Mouse (Mus musculus) heart, embryonic 15.5 days (tissue): ENCODE data around the gene Hist2h2ac. TPM values are rescaled to one million over a fixed set of nuclear protein-coding genes. Genes with fewer than 3 reads are reported as not detected.

Experiments
- ATAC-seq: fragments of 200-750 bp; cut with Nextera tagmentation; replicated peaks from 2 replicates; pipeline ENCODE4 v1.8.0; 2017; ENCODE audit warnings: low read depth, moderate TSS enrichment; ENCODE audit not compliant: insufficient number of reproducible peaks, insufficient read depth, low FRiP score
- H3K27ac ChIP-seq: fragments of 300-500 bp; sonication (generic); 2 replicates; pipeline ENCODE4 v1.5.1; 2015; ENCODE audit warnings: mild to moderate bottlenecking, inconsistent platforms
- H3K27me3 ChIP-seq: fragments of 300-500 bp; sonication (generic); 2 replicates; pipeline ENCODE4 v1.6.1; 2015; ENCODE audit warnings: inconsistent platforms
- H3K36me3 ChIP-seq: fragments of 300-500 bp; sonication (generic); 2 replicates; pipeline ENCODE4 v1.6.1; 2015; ENCODE audit warnings: mild to moderate bottlenecking, inconsistent platforms
- H3K4me1 ChIP-seq: fragments of 300-500 bp; sonication (generic); replicated peaks from 2 replicates; pipeline ENCODE4 v1.6.1; 2015; ENCODE audit warnings: inconsistent platforms
- H3K4me2 ChIP-seq: fragments of 300-500 bp; sonication (generic); 2 replicates; pipeline ENCODE4 v1.6.1; 2015; ENCODE audit warnings: inconsistent platforms, mild to moderate bottlenecking, moderate library complexity
- H3K4me3 ChIP-seq: fragments of 300-500 bp; sonication (generic); 2 replicates; pipeline ENCODE4 v1.5.1; 2015; ENCODE audit warnings: mild to moderate bottlenecking, inconsistent platforms
- H3K9ac ChIP-seq: fragments of 300-500 bp; sonication (generic); 2 replicates; pipeline ENCODE4 v1.6.1; 2015; ENCODE audit warnings: mild to moderate bottlenecking, inconsistent platforms
- H3K9me3 ChIP-seq: fragments of 300-500 bp; sonication (generic); replicated peaks from 2 replicates; pipeline ENCODE4 v1.6.1; 2016; ENCODE audit warnings: inconsistent platforms
- WGBS: fragments of 180-500 bp; shearing (Covaris S2); methylation state at CpG from one replicate; pipeline ENCODE4 v1.1.7; 2015; ENCODE audit warnings: mixed read lengths; 5-methylcytosine and 5-hydroxymethylcytosine counted together
- microRNA-seq: library from miRNA; unstranded; fragments of <30 nt; microRNA quantifications from one replicate; pipeline ENCODE4, GENCODE M21; 2016
- polyA plus RNA-seq: library from polyadenylated mRNA; unstranded; fragments of >200 nt; fragmentation: Nextera tagmentation; extraction: Ambion mirVana; gene quantifications from 2 replicates; pipeline ENCODE4 v1.2.1, GENCODE M21; 2015

Hist2h2ac gene
- polyA plus RNA-seq, 1 experiment from 2014 or later: 5.3 TPM

DNA sequence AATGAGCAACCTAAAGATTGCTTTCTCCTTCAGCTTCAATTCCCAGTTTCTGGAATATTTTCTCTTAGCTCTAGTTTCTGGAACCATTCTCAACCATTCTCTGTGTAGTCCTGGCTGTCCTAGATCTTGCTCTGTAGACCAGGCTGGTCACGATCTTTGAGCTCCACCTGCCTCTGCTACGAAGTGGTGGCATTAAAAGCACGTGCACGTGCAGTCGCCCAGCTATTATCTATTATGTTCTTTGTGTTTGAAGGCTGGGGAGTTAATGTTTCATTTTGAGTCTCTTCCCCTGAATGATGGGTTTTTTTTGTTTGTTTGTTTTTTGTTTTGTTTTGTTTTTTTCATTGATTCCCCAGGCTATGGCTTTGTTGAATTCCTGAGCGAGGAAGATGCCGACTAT is 47.5 kb downstream of the Hist2h2ac start:
- Histone ChIP-seq H3K9me3 (no peaks in the 10 kb centered on the region), H3K4me1 (peaks cover 37% of the 10 kb centered on the region), H3K9ac (peak overlapping the region; percentile 80), H3K4me3 (peak overlapping the region; percentile 79), H3K36me3 (peaks cover 37% of the 10 kb centered on the region), H3K27ac (0 out of 2 replicates have a peak overlapping the region, but pooled peaks have one; percentile 64), H3K4me2 (peak overlapping the region; percentile 90), H3K27me3 (no peaks in the 10 kb centered on the region)
- ATAC-seq: no peak
- 36% methylated on average over 7 of the region's 7 CpGs for WGBS

DNA sequence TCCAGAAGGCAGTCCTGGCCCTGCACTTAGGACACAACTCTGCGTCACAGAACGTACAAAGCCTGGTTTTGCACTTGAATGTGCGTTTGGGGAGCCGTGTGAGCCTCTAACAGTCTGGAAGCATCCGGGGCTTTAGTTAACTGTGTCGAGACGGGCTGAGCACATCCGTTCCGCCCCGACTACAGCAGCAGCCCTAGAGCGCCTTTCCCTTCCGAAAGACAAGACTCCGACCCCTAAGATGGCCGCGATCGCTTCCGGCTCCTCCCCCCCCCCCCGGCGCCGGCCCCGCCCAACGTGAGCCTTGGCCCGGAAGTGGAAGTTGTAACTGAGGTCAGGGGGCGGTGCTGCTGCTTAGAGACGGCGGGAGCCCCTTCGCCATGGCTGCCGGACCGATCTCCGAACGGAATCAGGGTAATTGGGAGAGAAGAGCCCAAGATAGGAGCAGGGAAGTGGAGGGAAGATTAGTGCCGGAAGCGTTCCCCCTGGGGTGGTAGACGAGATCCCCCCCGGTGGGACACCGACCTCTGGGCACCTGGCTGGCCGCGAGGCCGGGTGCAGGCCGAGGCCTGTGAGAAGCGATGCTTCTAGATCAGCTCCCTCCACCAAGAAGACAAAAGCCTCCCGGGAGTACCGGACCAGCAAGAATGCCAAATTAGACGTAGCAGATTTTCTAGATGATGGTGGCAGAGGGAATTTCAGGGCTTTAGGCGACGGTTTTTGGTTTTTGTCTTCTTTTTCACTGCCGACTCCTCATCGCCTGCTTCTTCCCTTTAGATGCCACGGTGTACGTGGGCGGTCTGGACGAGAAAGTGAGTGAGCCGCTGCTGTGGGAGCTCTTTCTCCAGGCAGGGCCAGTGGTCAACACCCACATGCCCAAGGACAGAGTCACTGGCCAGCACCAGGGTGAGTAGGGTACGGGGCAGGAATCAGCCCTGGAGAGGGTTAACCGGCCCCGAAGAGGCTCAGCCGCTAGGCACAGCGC is 48.2 kb downstream of the Hist2h2ac start, which contains the start of gene Sf3b4:
Gene Sf3b4, plus strand, starts transcription at position 136 of the 982 bp plus-strand sequence.
- Histone ChIP-seq H3K36me3 (peaks cover 30% of the 10 kb centered on the region), H3K4me2 (peak within 1 kb of the TSS; percentile 90), H3K9me3 (no peaks in the 10 kb centered on the region), H3K4me3 (peak within 1 kb of the TSS; percentile 79), H3K27ac (peak within 1 kb of the TSS; percentile 98), H3K9ac (peak within 1 kb of the TSS; percentile 80), H3K4me1 (peaks cover 37% of the 10 kb centered on the region), H3K27me3 (no peaks in the 10 kb centered on the region)
- under 1% methylated on average over 56 of the region's 58 CpGs for WGBS
- peak; percentile 92 for ATAC-seq

DNA sequence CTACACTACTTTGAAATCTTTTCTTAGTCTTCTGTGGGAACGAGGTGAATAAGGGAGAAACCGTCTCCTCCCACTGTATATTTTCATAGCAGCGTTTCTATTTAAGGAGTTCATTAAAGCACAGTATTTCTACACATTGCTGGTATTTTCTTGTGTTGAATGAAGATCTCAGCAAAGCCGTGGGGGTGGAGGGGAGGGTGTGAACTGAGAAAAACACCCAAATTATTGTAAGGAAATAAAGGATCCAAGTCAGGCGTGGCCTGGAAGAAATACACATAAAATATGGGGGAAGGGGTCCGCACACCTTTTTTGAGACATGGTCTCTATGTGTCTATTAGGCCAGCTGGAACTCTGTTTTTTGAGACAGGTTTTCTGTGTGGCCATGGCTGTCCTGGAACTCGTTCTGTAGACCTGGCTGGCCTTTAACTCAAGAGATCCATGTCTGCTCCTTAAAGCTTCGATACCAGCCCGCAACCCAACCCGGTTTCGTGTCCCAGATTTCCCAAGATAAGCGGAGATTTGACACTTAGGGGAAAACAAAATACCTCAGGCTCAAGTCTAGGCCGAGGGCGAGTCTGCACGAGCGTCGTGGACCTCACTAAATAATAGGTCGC is 49.0 kb downstream of the Hist2h2ac start:
- H3K4me1 ChIP-seq: peaks cover 37% of the 10 kb centered on the region
- ATAC-seq: no peak
- peak overlapping the region; percentile 79 for H3K4me3 ChIP-seq
- peak overlapping the region; percentile 80 for H3K9ac ChIP-seq
- no peaks in the 10 kb centered on the region for H3K27me3 ChIP-seq
- peaks cover 26% of the 10 kb centered on the region for H3K36me3 ChIP-seq
- WGBS: 17% methylated on average over 18 of the region's 18 CpGs
- H3K9me3 ChIP-seq: no peaks in the 10 kb centered on the region
- H3K27ac ChIP-seq: peak overlapping the region; percentile 98
- H3K4me2 ChIP-seq: peak overlapping the region; percentile 90

DNA sequence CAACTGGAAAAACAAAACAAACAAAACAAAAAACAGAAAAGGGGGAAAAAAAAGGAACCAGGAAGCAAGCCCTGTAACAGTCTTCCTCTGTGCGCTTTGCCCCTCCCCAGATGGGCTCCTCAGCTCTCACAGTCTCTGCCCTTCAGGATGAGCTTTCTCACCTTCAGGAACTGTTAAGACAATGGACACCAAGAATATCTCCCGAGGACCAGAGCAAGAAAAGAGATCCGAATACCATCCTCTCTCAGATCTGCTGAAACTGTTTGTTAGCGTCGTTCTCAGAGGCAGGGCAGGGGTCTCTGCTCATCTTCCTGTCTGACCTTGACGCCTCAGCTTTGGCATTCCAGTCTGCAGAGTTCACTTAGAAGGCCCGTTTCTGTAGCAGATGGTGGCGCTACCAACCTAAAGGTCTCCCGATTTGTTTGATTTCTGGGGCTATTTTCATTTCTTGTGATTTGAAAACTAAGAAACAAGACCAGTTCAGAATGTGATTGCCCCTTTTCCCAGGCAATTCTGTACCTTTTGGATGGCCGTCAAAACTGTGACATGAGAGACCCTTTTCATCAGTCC is 49.6 kb downstream of the Hist2h2ac start:
- H3K36me3 ChIP-seq: peaks cover 20% of the 10 kb centered on the region
- H3K4me1 ChIP-seq: peaks cover 37% of the 10 kb centered on the region
- no peak for ATAC-seq
- 46% methylated on average over 10 of the region's 10 CpGs for WGBS
- no peaks in the 10 kb centered on the region for H3K9me3 ChIP-seq
- H3K4me3 ChIP-seq: peak overlapping the region; percentile 79
- H3K27me3 ChIP-seq: no peaks in the 10 kb centered on the region
- peak overlapping the region; percentile 90 for H3K4me2 ChIP-seq
- H3K27ac ChIP-seq: peak overlapping the region; percentile 98
- peak overlapping the region; percentile 80; the same call in 1 of the 2 replicates for H3K9ac ChIP-seq

Small RNA genes lying within 50 kb of the gene (microRNA-seq; reads per million reads assigned to microRNA genes)
- gene Gm44492 (not detected), gene Gm47311 (not detected), gene Gm47313 (not detected)

Other genes with a start within 250 kb of the Hist2h2ac start
- gene Plekho1, start 224.9 kb downstream of the Hist2h2ac start, polyA plus RNA-seq: 64.3 and 69.6 TPM in 2 replicates
- gene Vps45, start 162.4 kb downstream of the Hist2h2ac start, polyA plus RNA-seq: 38.3 and 40.2 TPM in 2 replicates
- gene Otud7b, start 116.4 kb downstream of the Hist2h2ac start, polyA plus RNA-seq: 20.1 and 24.5 TPM in 2 replicates
- gene Mtmr11, start 58.9 kb downstream of the Hist2h2ac start, polyA plus RNA-seq: 8.5 and 11.2 TPM in 2 replicates
- gene Sf3b4, start 48.5 kb downstream of the Hist2h2ac start, polyA plus RNA-seq: 71.2 and 96.8 TPM in 2 replicates
- 12.9 and 13.6 TPM in 2 replicates for gene Sv2a, start 39.7 kb downstream of the Hist2h2ac start, polyA plus RNA-seq
- 40.7 and 40.8 TPM in 2 replicates for gene Bola1, start 1.2 kb downstream of the Hist2h2ac start, polyA plus RNA-seq
- 0.43 TPM in 1 of 2 replicates, not detected in the other for gene Hist2h2ab, start 1.0 kb downstream of the Hist2h2ac start, polyA plus RNA-seq
- gene Hist2h2be, start 239 bp upstream of the Hist2h2ac start, polyA plus RNA-seq: 7.3 and 8.1 TPM in 2 replicates
- gene Hist2h3c2, start 18.2 kb upstream of the Hist2h2ac start, polyA plus RNA-seq: 3.9 and 5.1 TPM in 2 replicates
- 37.0 and 45.9 TPM in 2 replicates for gene Hist2h2aa2, start 19.4 kb upstream of the Hist2h2ac start, polyA plus RNA-seq
- 13.6 and 15.1 TPM in 2 replicates for gene Hist2h2aa1, start 24.6 kb upstream of the Hist2h2ac start, polyA plus RNA-seq
- 0.72 and 1.0 TPM in 2 replicates for gene Hist2h3c1, start 25.8 kb upstream of the Hist2h2ac start, polyA plus RNA-seq
- 2.9 and 3.9 TPM in 2 replicates for gene Hist2h4, start 42.4 kb upstream of the Hist2h2ac start, polyA plus RNA-seq
- gene Hist2h3b, start 47.8 kb upstream of the Hist2h2ac start, polyA plus RNA-seq: 26.2 and 31.1 TPM in 2 replicates
- gene Hist2h2bb, start 48.9 kb upstream of the Hist2h2ac start, polyA plus RNA-seq: 3.6 and 4.8 TPM in 2 replicates
- 1.1 and 3.2 TPM in 2 replicates for gene Fcgr1, start 73.1 kb upstream of the Hist2h2ac start, polyA plus RNA-seq
- gene BC107364, start 231.4 kb upstream of the Hist2h2ac start, polyA plus RNA-seq: 0.53 and 1.0 TPM in 2 replicates